Mouse (Mus musculus) stomach, postnatal 0 days (tissue): ENCODE results near the gene Zbtb32.

Experiments
- CTCF ChIP-seq: IDR thresholded peaks from 2 replicates; pipeline ENCODE4 v1.5.1; 2016; ENCODE audit warnings: antibody characterized with exemption, low read depth, mild to moderate bottlenecking, moderate library complexity
- EP300 ChIP-seq: optimal IDR thresholded peaks from 2 replicates; pipeline ENCODE3; 2016; ENCODE audit warnings: antibody characterized with exemption

DNA sequence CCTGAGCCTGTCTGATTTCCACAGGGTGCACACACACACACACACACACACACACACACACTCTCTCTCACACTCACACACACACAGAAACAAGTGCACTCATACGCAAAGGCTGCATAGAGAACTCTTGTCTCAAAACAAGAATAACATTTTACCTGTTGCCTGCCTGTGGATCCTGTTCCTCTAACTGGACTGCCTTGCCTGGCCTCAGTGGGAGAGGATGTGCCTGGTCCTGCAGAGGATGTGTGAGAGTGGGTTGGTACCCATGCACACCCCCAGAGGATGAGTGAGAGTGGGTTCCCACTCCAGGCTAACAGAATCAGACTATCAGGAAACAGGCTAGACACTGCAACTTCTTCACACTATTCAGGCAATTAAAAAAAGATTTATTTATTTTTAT, 48.1 kb downstream of the Zbtb32 start:
- no peak for TF ChIP-seq EP300
- TF ChIP-seq CTCF = no peak
